8 mouse cellular contexts compared by ENCODE assay signal in genomic region chr1:180194781-180195471, GRCm38 (mm10). TPM values are rescaled to one million over a fixed set of nuclear protein-coding genes. Genes with fewer than 3 reads are reported as not detected.
DNase-seq lines count a peak whose midpoint lies in the region; ATAC-seq and TF ChIP-seq lines count a peak whose summit lies in the region.

No protein-coding gene starts in this region.

- ATAC-seq in embryonic facial prominence, embryonic 13.5 days (ENCODE audit: insufficient number of reproducible peaks, insufficient read depth, low FRiP score, low TSS enrichment, low read depth), result 0 out of 2 replicates have a peak, but pooled peaks have one; percentile 56
- peak; percentile 32; the same call in 1 of the 2 replicates for ATAC-seq in heart, embryonic 14.5 days (ENCODE audit: insufficient number of reproducible peaks, insufficient read depth, low FRiP score, low read depth)
- ATAC-seq in kidney, embryonic 16.5 days (ENCODE audit: low FRiP score, low TSS enrichment), result peak; percentile 80
- ATAC-seq in lung, postnatal 0 days, result peak; percentile 62
- peak; percentile 26; the same call in 1 of the 2 replicates for ATAC-seq in neutrophil, adult 5-6 weeks (ENCODE audit: extremely low read depth, insufficient number of reproducible peaks, low FRiP score, poor library complexity, severe bottlenecking)
- ATAC-seq in activated CD4-positive, CD25-positive, alpha-beta regulatory T cell, adult 4 months, result no peak

- H3K9me3 ChIP-seq in embryonic facial prominence, embryonic 13.5 days, result no peaks in the 10 kb centered on the region
- no peaks in the 10 kb centered on the region for H3K9me3 ChIP-seq in heart, embryonic 14.5 days (ENCODE audit: control insufficient read depth, low read length)
- no peaks in the 10 kb centered on the region for H3K9me3 ChIP-seq in kidney, embryonic 16.5 days (ENCODE audit: low read length)
- no peaks in the 10 kb centered on the region for H3K9me3 ChIP-seq in lung, postnatal 0 days (ENCODE audit: low read length)

- H3K4me1 ChIP-seq in embryonic facial prominence, embryonic 13.5 days, result peaks cover 15% of the 10 kb centered on the region
- H3K4me1 ChIP-seq in heart, embryonic 14.5 days (ENCODE audit: control insufficient read depth in 2 of 2, insufficient read depth in 2 of 2, low read length in 2 of 2), result peaks cover 11 to 36% of the 10 kb centered on the region in 2 experiments
- H3K4me1 ChIP-seq in kidney, embryonic 16.5 days (ENCODE audit: insufficient read depth, low read length), result peaks cover 7% of the 10 kb centered on the region
- peaks cover 4% of the 10 kb centered on the region for H3K4me1 ChIP-seq in lung, postnatal 0 days (ENCODE audit: insufficient read depth, low read depth, low read length)

- no peak for TF ChIP-seq CTCF in lung, postnatal 0 days (IDR thresholded peaks at IDR 0.05)

- H3K9ac ChIP-seq in embryonic facial prominence, embryonic 13.5 days, result peak overlapping the region; percentile 69
- peak overlapping the region; percentile 74 for H3K9ac ChIP-seq in heart, embryonic 14.5 days (ENCODE audit: low read length)
- H3K9ac ChIP-seq in kidney, embryonic 16.5 days (replicated peaks; ENCODE audit: low read length), result peak overlapping the region; percentile 64
- peak overlapping the region; percentile 37 for H3K9ac ChIP-seq in lung, postnatal 0 days (replicated peaks; ENCODE audit: low read depth)

- TF ChIP-seq EP300 in lung, postnatal 0 days (IDR thresholded peaks at IDR 0.05), result no peak

- H3K27me3 ChIP-seq in embryonic facial prominence, embryonic 13.5 days, result peaks cover 12% of the 10 kb centered on the region
- no peaks in the 10 kb centered on the region for H3K27me3 ChIP-seq in heart, embryonic 14.5 days (ENCODE audit: control insufficient read depth, insufficient read depth, low read length)
- H3K27me3 ChIP-seq in kidney, embryonic 16.5 days (ENCODE audit: insufficient read depth, low read length), result no peaks in the 10 kb centered on the region
- H3K27me3 ChIP-seq in lung, postnatal 0 days (replicated peaks; ENCODE audit: insufficient read depth, low read length), result no peaks in the 10 kb centered on the region

- H3K4me3 ChIP-seq in embryonic facial prominence, embryonic 13.5 days, result peak overlapping the region; percentile 71
- H3K4me3 ChIP-seq in heart, embryonic 14.5 days (ENCODE audit: control insufficient read depth in 1 of 2, insufficient read depth in 1 of 2, low read depth in 1 of 2, low read length in 2 of 2), result peak overlapping the region; percentile 76 to 82
- peak overlapping the region; percentile 68 for H3K4me3 ChIP-seq in kidney, embryonic 16.5 days (ENCODE audit: low read length)
- peak overlapping the region; percentile 46 for H3K4me3 ChIP-seq in lung, postnatal 0 days (ENCODE audit: low read depth, low read length)

- WGBS in embryonic facial prominence, embryonic 13.5 days, result 26% methylated on average over 9 of the region's 9 CpGs
- 13% methylated on average over 9 of the region's 9 CpGs for WGBS in heart, embryonic 14.5 days
- 20% methylated on average over 9 of the region's 9 CpGs for WGBS in kidney, embryonic 16.5 days
- WGBS in lung, postnatal 0 days, result 16% methylated on average over 9 of the region's 9 CpGs

- H3K4me2 ChIP-seq in embryonic facial prominence, embryonic 13.5 days, result peak overlapping the region; percentile 91
- peak overlapping the region; percentile 81 for H3K4me2 ChIP-seq in heart, embryonic 14.5 days (ENCODE audit: low read length)
- H3K4me2 ChIP-seq in kidney, embryonic 16.5 days (replicated peaks; ENCODE audit: low read depth, low read length), result peak overlapping the region; percentile 91
- peak overlapping the region; percentile 79 for H3K4me2 ChIP-seq in lung, postnatal 0 days (replicated peaks; ENCODE audit: low read depth, low read length)

- DNase-seq in CD4-positive helper T cell, adult 2 months (ENCODE audit: low read depth, low spot score), result peak; percentile 42
- peak; percentile 78 for DNase-seq in R1 (ENCODE audit: low read depth, low spot score)
- peak; percentile 79 for DNase-seq in lung, postnatal 0 days (ENCODE audit: low spot score)

- H3K27ac ChIP-seq in embryonic facial prominence, embryonic 13.5 days, result peak overlapping the region; percentile 0; the same call in 1 of the 2 replicates
- H3K27ac ChIP-seq in heart, embryonic 14.5 days (replicated peaks in 1 of 2; ENCODE audit: control insufficient read depth in 1 of 2, insufficient read depth in 1 of 2, low read depth in 2 of 2, low read length in 2 of 2), result peak overlapping the region; percentile 83 to 86
- no peak overlapping the region for H3K27ac ChIP-seq in kidney, embryonic 16.5 days (ENCODE audit: low read length)
- peak overlapping the region; percentile 78 for H3K27ac ChIP-seq in lung, postnatal 0 days (ENCODE audit: low read length)

- no peaks in the 10 kb centered on the region for H3K36me3 ChIP-seq in embryonic facial prominence, embryonic 13.5 days
- no peaks in the 10 kb centered on the region for H3K36me3 ChIP-seq in heart, embryonic 14.5 days (ENCODE audit: control insufficient read depth, insufficient read depth, low read length)
- H3K36me3 ChIP-seq in kidney, embryonic 16.5 days (ENCODE audit: insufficient read depth, low read length), result no peaks in the 10 kb centered on the region
- H3K36me3 ChIP-seq in lung, postnatal 0 days (ENCODE audit: insufficient read depth, low read length), result no peaks in the 10 kb centered on the region

RNA-seq across cellular contexts. Expression of gene Coq8a, which starts 4.5 kb away (rescaled TPM):
- polyA plus RNA-seq in embryonic facial prominence, embryonic 13.5 days (2015; fragmentation: Nextera tagmentation; extraction: Ambion mirVana), result 4.1 and 5.3 TPM in 2 replicates
- polyA plus RNA-seq in heart, embryonic 14.5 days (2014; fragmentation: Nextera tagmentation; extraction: Ambion mirVana), result 51.2 and 58.8 TPM in 2 replicates
- polyA plus RNA-seq in kidney, embryonic 16.5 days (2015; fragmentation: Nextera tagmentation; extraction: Ambion mirVana), result 17.7 and 21.8 TPM in 2 replicates
- polyA plus RNA-seq in lung, postnatal 0 days (2015; fragmentation: Nextera tagmentation; extraction: Ambion mirVana), result 16.4 and 18.6 TPM in 2 replicates
- total RNA-seq in neutrophil, adult 5-6 weeks (2017), result 46.3 TPM in 2 replicates
- 10 to 100 TPM; 25.3 to 28.8 TPM for polyA plus RNA-seq in activated CD4-positive, CD25-positive, alpha-beta regulatory T cell, adult 4 months (2017; shearing (Covaris generic))
